21 mouse cellular contexts compared by ENCODE assay signal in the genomic region with DNA sequence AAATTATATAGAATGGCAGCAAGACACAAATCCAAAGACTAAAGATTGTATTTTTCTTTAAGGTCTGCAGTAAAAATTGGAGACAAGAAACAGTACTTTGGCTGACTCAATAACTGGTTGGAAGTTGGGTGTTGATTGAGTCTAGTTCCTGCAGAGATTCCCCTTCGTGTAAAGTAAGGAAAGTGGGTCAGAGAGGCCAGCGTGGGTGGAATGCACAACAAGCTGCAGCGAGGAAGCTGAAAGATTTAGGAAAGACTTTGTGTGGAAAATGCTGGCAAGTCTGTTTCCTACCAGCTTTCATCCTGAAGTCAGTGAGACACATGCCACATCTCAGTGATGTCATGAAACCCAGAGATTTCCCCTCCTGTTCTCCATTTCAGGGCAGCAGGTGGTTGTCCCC.
DNase-seq lines count a peak whose midpoint lies in the region; ATAC-seq lines count a peak whose summit lies in the region.
"Had no signal": no experiment of that assay in that cellular context is flagged by ENCODE, and none has a peak within 500 bp of the region (broad histone marks: within the 10 kb centered on the region; RNA-seq: fewer than 3 reads in every experiment).

No protein-coding gene starts in this region.

- ATAC-seq in erythroid progenitor cell, adult 5-6 weeks (replicated peaks; ENCODE audit: low FRiP score, poor library complexity, severe bottlenecking): no peak
- ATAC-seq: forebrain, postnatal 0 days; intestine, postnatal 0 days; liver, embryonic 12.5 days; liver, postnatal 0 days; midbrain, embryonic 16.5 days; Patski had no signal

- peak; percentile 17 for DNase-seq in left cerebral cortex, adult 11 months (ENCODE audit: low spot score)
- DNase-seq in left cerebral cortex, postnatal 4 days: no peak
- peak; percentile 5 to 69 for DNase-seq in frontal cortex, adult 2 months (ENCODE audit: extremely low spot score in 1 of 2, low spot score in 1 of 2)
- peak; percentile 36 to 38 for DNase-seq in left cerebral cortex, postnatal 14 days (ENCODE audit: low spot score in 2 of 2)
- DNase-seq in right cerebral cortex, postnatal 36 days (ENCODE audit: low spot score in 2 of 2): peak; percentile 7 to 37
- no peak for DNase-seq in retina, embryonic 14.5 days (ENCODE audit: low spot score)
- no peak for DNase-seq in adipocyte (ENCODE audit: low spot score)
- DNase-seq: adrenal gland, postnatal 14 days; cerebellum, adult 18-20 months; cerebellum, postnatal 10 days; forebrain, postnatal 0 days; gastrocnemius, postnatal 36 days; heart, adult 2 months; kidney, adult 9 months; kidney, postnatal 14 days; liver, postnatal 0 days had no signal

- intact Hi-C loops in left cerebral cortex, postnatal 4 days (cut with DNase I): no loop called here
- intact Hi-C loops in left cerebral cortex, postnatal 14 days (cut with DNase I): no loop called here

Comparison
In these comparisons a context has a peak if more than half of its experiments do, and no peak if none do; other contexts are left out.
1. DNase-seq: peak in left cerebral cortex, adult 11 months (single experiment), frontal cortex, adult 2 months (2 of 2), left cerebral cortex, postnatal 14 days (2 of 2) and right cerebral cortex, postnatal 36 days (2 of 2); none in left cerebral cortex, postnatal 4 days (single experiment), retina, embryonic 14.5 days (single experiment) and adipocyte (single experiment).